Mouse (Mus musculus): ENCODE results near the gene Specc1l.

DNA sequence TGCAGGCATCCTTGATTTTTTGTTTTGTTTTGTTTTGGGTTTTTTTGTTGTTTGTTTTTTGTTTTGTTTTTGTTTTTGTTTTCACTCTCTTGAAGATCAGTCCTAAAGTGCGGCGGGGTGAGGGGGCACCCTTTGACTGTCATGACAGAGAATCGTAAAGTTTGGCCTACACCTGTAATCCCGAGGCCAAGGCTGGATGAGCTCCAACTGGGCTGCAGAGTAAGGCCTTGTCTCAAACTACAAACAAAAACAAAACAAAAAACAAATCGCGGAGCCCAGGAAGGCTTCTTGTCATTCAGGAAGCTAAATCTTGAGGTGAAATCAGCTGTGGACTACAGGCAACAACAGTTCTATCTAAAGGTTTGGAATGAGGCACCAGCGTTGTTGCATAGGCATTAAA is 1.1 kb downstream of the Specc1l start:
- TF ChIP-seq CTCF (IDR thresholded peaks at IDR 0.05; ENCODE audit: borderline replicate concordance, control insufficient read depth, extremely low read depth, insufficient read depth, low read length, poor library complexity) (no peak), POLR2A (IDR thresholded peaks at IDR 0.05; ENCODE audit: control insufficient read depth, extremely low read depth, insufficient read depth, low read length, poor library complexity) (no peak)
